Mouse (Mus musculus) stomach, postnatal 0 days (tissue): ENCODE measurements at regions not wholly inside any gene's neighbourhood (a gene's known extent, or its start where the extent isn't known, plus 50 kb on each side); places are given as distances from the start of the nearest gene placed in this dataset.

Experiments
- ATAC-seq: fragments of 200-750 bp; cut with Nextera tagmentation; 2 replicates; pipeline ENCODE4 v1.8.0; 2017; ENCODE audit not compliant: low FRiP score, low TSS enrichment
- DNase-seq: peaks from one replicate; pipeline ENCODE4 v3.0.0-alpha.2; 2016; ENCODE audit warnings: low spot score
- H3K27ac ChIP-seq: fragments of 300-500 bp; sonication (generic); replicated peaks from 2 replicates; pipeline ENCODE4 v1.5.1; 2014; ENCODE audit warnings: mild to moderate bottlenecking, control low read depth
- H3K27me3 ChIP-seq: fragments of 300-500 bp; sonication (generic); 2 replicates; pipeline ENCODE4 v1.6.1; 2014; ENCODE audit warnings: low read length; ENCODE audit not compliant: control insufficient read depth, insufficient read depth
- H3K36me3 ChIP-seq: fragments of 300-500 bp; sonication (generic); 2 replicates; pipeline ENCODE4 v1.6.1; 2014; ENCODE audit warnings: low read length, mixed read lengths; ENCODE audit not compliant: control insufficient read depth, insufficient read depth
- H3K4me1 ChIP-seq: fragments of 300-500 bp; sonication (generic); replicated peaks from 2 replicates; pipeline ENCODE4 v1.6.1; 2014; ENCODE audit warnings: antibody characterized with exemption; ENCODE audit not compliant: control insufficient read depth, insufficient read depth
- H3K4me2 ChIP-seq: fragments of 300-500 bp; sonication (generic); replicated peaks from 2 replicates; pipeline ENCODE4 v1.6.1; 2014; ENCODE audit warnings: low read depth, mild to moderate bottlenecking, control low read depth, moderate library complexity
- H3K4me3 ChIP-seq: fragments of 300-500 bp; sonication (generic); 2 replicates; pipeline ENCODE4 v1.5.1; 2014; ENCODE audit warnings: low read depth, low read length, control low read depth
- H3K9ac ChIP-seq: fragments of 300-500 bp; sonication (generic); 2 replicates; pipeline ENCODE4 v1.6.1; 2014; ENCODE audit warnings: mild to moderate bottlenecking, low read length, control low read depth, mixed read lengths
- H3K9me3 ChIP-seq: fragments of 300-500 bp; sonication (generic); 2 replicates; pipeline ENCODE4 v1.6.1; 2016; ENCODE audit warnings: low read length; ENCODE audit not compliant: control insufficient read depth
- CTCF ChIP-seq: IDR thresholded peaks from 2 replicates; pipeline ENCODE4 v1.5.1; 2016; ENCODE audit warnings: antibody characterized with exemption, low read depth, mild to moderate bottlenecking, moderate library complexity
- EP300 ChIP-seq: optimal IDR thresholded peaks from 2 replicates; pipeline ENCODE3; 2016; ENCODE audit warnings: antibody characterized with exemption
- WGBS: fragments of 180-500 bp; shearing (Covaris S2); extraction: QIAGEN DNeasy Blood & Tissue Kit; methylation state at CpG from one replicate; pipeline ENCODE4 v1.1.7; 2014; 5-methylcytosine and 5-hydroxymethylcytosine counted together

GRCm38 (mm10) chr11:32911791-32912190 lies 87.4 kb upstream of the Smim23 start:
- Histone ChIP-seq H3K27ac (no peak overlapping the region), H3K4me2 (no peak overlapping the region), H3K27me3 (no peaks in the 10 kb centered on the region), H3K9me3 (no peaks in the 10 kb centered on the region), H3K4me1 (no peaks in the 10 kb centered on the region), H3K36me3 (no peaks in the 10 kb centered on the region), H3K4me3 (no peak overlapping the region), H3K9ac (no peak overlapping the region)
- DNase-seq (no peak), ATAC-seq (no peak)
- no peak for TF ChIP-seq CTCF
- no peak for TF ChIP-seq EP300
- WGBS: 86% methylated on average over 4 of the region's 4 CpGs

GRCm38 (mm10) chr11:32908723-32909411 lies 84.5 kb upstream of the Smim23 start:
- no peaks in the 10 kb centered on the region for H3K27me3 ChIP-seq
- H3K27ac ChIP-seq: no peak overlapping the region
- H3K4me1 ChIP-seq: no peaks in the 10 kb centered on the region
- DNase-seq: no peak
- no peaks in the 10 kb centered on the region for H3K36me3 ChIP-seq
- ATAC-seq: no peak
- WGBS: 79% methylated on average over 14 of the region's 14 CpGs
- no peak overlapping the region for H3K4me2 ChIP-seq
- no peak overlapping the region for H3K9ac ChIP-seq
- H3K9me3 ChIP-seq: no peaks in the 10 kb centered on the region
- H3K4me3 ChIP-seq: no peak overlapping the region
- no peak for TF ChIP-seq EP300

GRCm38 (mm10) chr11:32907520-32908233 lies 83.3 kb upstream of the Smim23 start:
- no peak for ATAC-seq
- Histone ChIP-seq H3K9ac (no peak overlapping the region), H3K4me2 (no peak overlapping the region), H3K27me3 (no peaks in the 10 kb centered on the region), H3K36me3 (no peaks in the 10 kb centered on the region), H3K4me1 (no peaks in the 10 kb centered on the region), H3K4me3 (no peak overlapping the region), H3K27ac (no peak overlapping the region), H3K9me3 (no peaks in the 10 kb centered on the region)
- 40% methylated on average over 10 of the region's 10 CpGs for WGBS
- DNase-seq: no peak
- TF ChIP-seq EP300: no peak
- TF ChIP-seq CTCF: no peak

GRCm38 (mm10) chr11:32903970-32904369 lies 79.6 kb upstream of the Smim23 start:
- Histone ChIP-seq H3K27me3 (no peaks in the 10 kb centered on the region), H3K9me3 (no peaks in the 10 kb centered on the region), H3K4me1 (no peaks in the 10 kb centered on the region), H3K36me3 (no peaks in the 10 kb centered on the region), H3K27ac (no peak overlapping the region), H3K4me3 (no peak overlapping the region), H3K9ac (no peak overlapping the region), H3K4me2 (no peak overlapping the region)
- no peak for ATAC-seq
- DNase-seq: no peak
- no peak for TF ChIP-seq CTCF
- no peak for TF ChIP-seq EP300

- Histone ChIP-seq H3K27me3 (0 out of 2 replicates have a peak, but pooled peaks cover 2% of the 10 kb centered on the region), H3K9ac (no peak overlapping the region), H3K9me3 (no peaks in the 10 kb centered on the region), H3K4me3 (no peak overlapping the region), H3K36me3 (no peaks in the 10 kb centered on the region), H3K4me1 (no peaks in the 10 kb centered on the region), H3K27ac (no peak overlapping the region), H3K4me2 (no peak overlapping the region)
- TF ChIP-seq EP300 (no peak), CTCF (no peak)
- DNase-seq: no peak
- no peak for ATAC-seq
- 86% methylated on average over 3 of the region's 3 CpGs for WGBS
These were observed 79.0 kb upstream of the Smim23 start for GRCm38 (mm10) chr11:32903389-32903788.

GRCm38 (mm10) chr11:32902923-32903322 lies 78.5 kb upstream of the Smim23 start:
- no peak overlapping the region for H3K9ac ChIP-seq
- no peaks in the 10 kb centered on the region for H3K9me3 ChIP-seq
- no peak overlapping the region for H3K4me3 ChIP-seq
- TF ChIP-seq CTCF (no peak), EP300 (no peak)
- 0 out of 2 replicates have a peak, but pooled peaks cover 2% of the 10 kb centered on the region for H3K27me3 ChIP-seq
- DNase-seq (no peak), ATAC-seq (no peak)
- H3K36me3 ChIP-seq: no peaks in the 10 kb centered on the region
- H3K27ac ChIP-seq: no peak overlapping the region
- 28% methylated on average over 8 of the region's 10 CpGs for WGBS
- no peak overlapping the region for H3K4me2 ChIP-seq
- H3K4me1 ChIP-seq: no peaks in the 10 kb centered on the region
